Mouse (Mus musculus) neural tube, embryonic 11.5 days (tissue): ENCODE measurements around the gene Fam57a. TPM values are rescaled to one million over a fixed set of nuclear protein-coding genes. Genes with fewer than 3 reads are reported as not detected.

ENCODE experiments used
- ATAC-seq: fragments of 200-750 bp; cut with Nextera tagmentation; 2 replicates; pipeline ENCODE4 v1.8.0; 2017; ENCODE audit warnings: moderate number of reproducible peaks, mild to moderate bottlenecking, moderate TSS enrichment, moderate library complexity; ENCODE audit not compliant: insufficient read depth, low FRiP score, low TSS enrichment
- DNase-seq: peaks from one replicate; pipeline ENCODE4 v3.0.0-alpha.2; 2015; ENCODE audit warnings: low spot score
- H3K27ac ChIP-seq: fragments of 300-500 bp; sonication (generic); 2 replicates; pipeline ENCODE4 v1.5.1; 2014; ENCODE audit warnings: low read depth, mild to moderate bottlenecking, low read length
- H3K27me3 ChIP-seq: fragments of 300-500 bp; sonication (generic); 2 replicates; pipeline ENCODE4 v1.6.1; 2014; ENCODE audit warnings: mild to moderate bottlenecking, low read length, mixed read lengths; ENCODE audit not compliant: control insufficient read depth, insufficient read depth
- H3K36me3 ChIP-seq: fragments of 300-500 bp; sonication (generic); 2 replicates; pipeline ENCODE4 v1.6.1; 2014; ENCODE audit warnings: mild to moderate bottlenecking, low read length, moderate library complexity, mixed read lengths; ENCODE audit not compliant: control insufficient read depth, insufficient read depth
- H3K4me1 ChIP-seq: fragments of 300-500 bp; sonication (generic); 2 replicates; pipeline ENCODE4 v1.6.1; 2014; ENCODE audit warnings: low read length, mixed read lengths; ENCODE audit not compliant: control insufficient read depth, insufficient read depth
- H3K4me2 ChIP-seq: fragments of 300-500 bp; sonication (generic); 2 replicates; pipeline ENCODE4 v1.6.1; 2014; ENCODE audit warnings: low read depth, mild to moderate bottlenecking, moderate library complexity
- H3K4me3 ChIP-seq: fragments of 300-500 bp; sonication (generic); 2 replicates; pipeline ENCODE4 v1.5.1; 2014; ENCODE audit warnings: low read depth, low read length
- H3K9ac ChIP-seq: fragments of 300-500 bp; sonication (generic); 2 replicates; pipeline ENCODE4 v1.6.1; 2014; ENCODE audit warnings: mild to moderate bottlenecking, low read length
- H3K9me3 ChIP-seq: fragments of 300-500 bp; sonication (generic); 2 replicates; pipeline ENCODE4 v1.6.1; 2016; ENCODE audit warnings: low read length; ENCODE audit not compliant: control insufficient read depth
- WGBS: fragments of 180-500 bp; shearing (Covaris S2); extraction: QIAGEN DNeasy Blood & Tissue Kit; methylation state at CpG from one replicate; pipeline ENCODE4 v1.1.7; 2014; 5-methylcytosine and 5-hydroxymethylcytosine counted together
- polyA plus RNA-seq: library from polyadenylated mRNA; unstranded; fragments of >200 nt; fragmentation: Nextera tagmentation; extraction: Ambion mirVana; gene quantifications from 2 replicates; pipeline ENCODE4 v1.2.1, GENCODE M21; 2014

Fam57a gene
- polyA plus RNA-seq = 37.2 and 40.1 TPM in 2 replicates

GRCm38 (mm10) chr11:76179495-76180145, at the start of gene Fam57a, which contains the start of gene Vps53:
Gene Fam57a (plus strand): TSS chr11:76179671.
Gene Vps53 (minus strand): TSS chr11:76179647.
- Histone ChIP-seq H3K9ac (peak within 1 kb of the TSS; percentile 70), H3K9me3 (no peaks in the 10 kb centered on the region), H3K27ac (peak within 1 kb of the TSS; percentile 35; the same call in 1 of the 2 replicates), H3K4me3 (peak within 1 kb of the TSS; percentile 92), H3K27me3 (no peaks in the 10 kb centered on the region), H3K4me1 (peaks cover 4% of the 10 kb centered on the region; the same call in 1 of the 2 replicates), H3K4me2 (peak within 1 kb of the TSS; percentile 67), H3K36me3 (no peaks in the 10 kb centered on the region)
- WGBS = under 1% methylated on average over 37 of the region's 37 CpGs
- ATAC-seq = peak; percentile 72
- peak; percentile 88 for DNase-seq

GRCm38 (mm10) chr11:76130859-76131258, 48.6 kb upstream of the Fam57a start:
- Histone ChIP-seq H3K27ac (no peak overlapping the region), H3K4me3 (no peak overlapping the region), H3K4me2 (no peak overlapping the region), H3K36me3 (peaks cover 6% of the 10 kb centered on the region; the same call in 1 of the 2 replicates), H3K27me3 (no peaks in the 10 kb centered on the region), H3K4me1 (no peaks in the 10 kb centered on the region), H3K9me3 (no peaks in the 10 kb centered on the region), H3K9ac (no peak overlapping the region)
- DNase-seq (no peak), ATAC-seq (no peak)
- WGBS = 83% methylated on average over 5 of the region's 5 CpGs

- DNase-seq (no peak), ATAC-seq (no peak)
- WGBS = 85% methylated on average over 7 of the region's 7 CpGs
- Histone ChIP-seq H3K27me3 (no peaks in the 10 kb centered on the region), H3K4me2 (no peak overlapping the region), H3K4me1 (no peaks in the 10 kb centered on the region), H3K27ac (no peak overlapping the region), H3K9me3 (no peaks in the 10 kb centered on the region), H3K36me3 (peaks cover 10% of the 10 kb centered on the region; the same call in 1 of the 2 replicates), H3K4me3 (no peak overlapping the region), H3K9ac (no peak overlapping the region)
Measured at GRCm38 (mm10) chr11:76135641-76136437, 43.6 kb upstream of the Fam57a start.

GRCm38 (mm10) chr11:76137996-76138395, 41.5 kb upstream of the Fam57a start:
- Histone ChIP-seq H3K27ac (no peak overlapping the region), H3K4me1 (no peaks in the 10 kb centered on the region), H3K36me3 (peaks cover 10% of the 10 kb centered on the region; the same call in 1 of the 2 replicates), H3K9me3 (no peaks in the 10 kb centered on the region), H3K4me3 (no peak overlapping the region), H3K9ac (no peak overlapping the region), H3K27me3 (no peaks in the 10 kb centered on the region), H3K4me2 (no peak overlapping the region)
- WGBS = 83% methylated on average over 3 of the region's 3 CpGs
- ATAC-seq (no peak), DNase-seq (no peak)

- H3K9me3 ChIP-seq = no peaks in the 10 kb centered on the region
- H3K27me3 ChIP-seq = no peaks in the 10 kb centered on the region
- 94% methylated on average over 8 of the region's 8 CpGs for WGBS
- H3K4me2 ChIP-seq = no peak overlapping the region
- no peaks in the 10 kb centered on the region for H3K36me3 ChIP-seq
- H3K4me3 ChIP-seq = no peak overlapping the region
- DNase-seq (no peak), ATAC-seq (no peak)
- no peak overlapping the region for H3K9ac ChIP-seq
- H3K27ac ChIP-seq = no peak overlapping the region
- no peaks in the 10 kb centered on the region for H3K4me1 ChIP-seq
Measured at GRCm38 (mm10) chr11:76144386-76144785, 35.1 kb upstream of the Fam57a start.

- Histone ChIP-seq H3K27me3 (no peaks in the 10 kb centered on the region), H3K4me2 (no peak overlapping the region), H3K36me3 (no peaks in the 10 kb centered on the region), H3K27ac (no peak overlapping the region), H3K4me3 (no peak overlapping the region), H3K9ac (no peak overlapping the region), H3K9me3 (no peaks in the 10 kb centered on the region), H3K4me1 (no peaks in the 10 kb centered on the region)
- no peak for ATAC-seq
- no peak for DNase-seq
- 100% methylated on average over 1 of the region's 1 CpGs for WGBS
Measured at GRCm38 (mm10) chr11:76145169-76145568, 34.3 kb upstream of the Fam57a start.

- H3K9me3 ChIP-seq = no peaks in the 10 kb centered on the region
- H3K9ac ChIP-seq = no peak overlapping the region
- WGBS = 93% methylated on average over 8 of the region's 8 CpGs
- no peaks in the 10 kb centered on the region for H3K27me3 ChIP-seq
- ATAC-seq (no peak), DNase-seq (no peak)
- no peak overlapping the region for H3K27ac ChIP-seq
- no peaks in the 10 kb centered on the region for H3K4me1 ChIP-seq
- H3K4me3 ChIP-seq = no peak overlapping the region
- H3K4me2 ChIP-seq = no peak overlapping the region
- H3K36me3 ChIP-seq = no peaks in the 10 kb centered on the region
Measured at GRCm38 (mm10) chr11:76146187-76147010, 33.1 kb upstream of the Fam57a start.
